Mouse (Mus musculus) midbrain, postnatal 0 days (tissue): ENCODE results near the gene 1700069L16Rik. TPM values are rescaled to one million over a fixed set of nuclear protein-coding genes. Genes with fewer than 3 reads are reported as not detected.
A peak's percentile ranks its signal among the peaks of the same experiment; 100 is the strongest.

Experiments used
- ATAC-seq: fragments of 200-750 bp; cut with Nextera tagmentation; 2 replicates; pipeline ENCODE4 v1.8.0; 2017; ENCODE audit warnings: moderate number of reproducible peaks, mild to moderate bottlenecking, moderate TSS enrichment, moderate library complexity; ENCODE audit not compliant: low FRiP score
- DNase-seq: peaks from one replicate; pipeline ENCODE4 v3.0.0-alpha.2; 2015; ENCODE audit warnings: low spot score
- H3K27ac ChIP-seq: fragments of 300-500 bp; sonication (generic); 2 replicates; pipeline ENCODE4 v1.5.1; 2014; ENCODE audit warnings: low read depth, mild to moderate bottlenecking, low read length, mixed read lengths
- H3K27me3 ChIP-seq: fragments of 300-500 bp; sonication (generic); 2 replicates; pipeline ENCODE4 v1.6.1; 2014; ENCODE audit warnings: low read length, control low read depth, mixed read lengths; ENCODE audit not compliant: insufficient read depth
- H3K36me3 ChIP-seq: fragments of 300-500 bp; sonication (generic); 2 replicates; pipeline ENCODE4 v1.6.1; 2014; ENCODE audit warnings: low read length, control low read depth, mixed read lengths; ENCODE audit not compliant: insufficient read depth
- H3K4me1 ChIP-seq: fragments of 300-500 bp; sonication (generic); 2 replicates; pipeline ENCODE4 v1.6.1; 2014; ENCODE audit warnings: mild to moderate bottlenecking, control low read depth, antibody characterized with exemption, low read length, mixed read lengths; ENCODE audit not compliant: insufficient read depth
- H3K4me2 ChIP-seq: fragments of 300-500 bp; sonication (generic); 2 replicates; pipeline ENCODE4 v1.6.1; 2014; ENCODE audit warnings: low read depth, mild to moderate bottlenecking, low read length, mixed read lengths; ENCODE audit not compliant: poor library complexity, severe bottlenecking
- H3K4me3 ChIP-seq: fragments of 300-500 bp; sonication (generic); 2 replicates; pipeline ENCODE4 v1.5.1; 2014; ENCODE audit warnings: low read depth, mild to moderate bottlenecking, low read length, moderate library complexity
- H3K9ac ChIP-seq: fragments of 300-500 bp; sonication (generic); replicated peaks from 2 replicates; pipeline ENCODE4 v1.6.1; 2014; ENCODE audit warnings: mild to moderate bottlenecking, low read length, moderate library complexity, mixed read lengths; ENCODE audit not compliant: poor library complexity, severe bottlenecking
- H3K9me3 ChIP-seq: fragments of 300-500 bp; sonication (generic); 2 replicates; pipeline ENCODE4 v1.6.1; 2016; ENCODE audit warnings: low read length, control low read depth
- CTCF ChIP-seq: IDR thresholded peaks from 2 replicates; pipeline ENCODE4 v1.5.1; 2016; ENCODE audit warnings: antibody characterized with exemption, mild to moderate bottlenecking
- WGBS: fragments of 180-500 bp; shearing (Covaris S2); extraction: QIAGEN DNeasy Blood & Tissue Kit; methylation state at CpG from one replicate; pipeline ENCODE4 v1.1.7; 2014; 5-methylcytosine and 5-hydroxymethylcytosine counted together
- polyA plus RNA-seq: library from polyadenylated mRNA; unstranded; fragments of >200 nt; fragmentation: Nextera tagmentation; extraction: Ambion mirVana; gene quantifications from 2 replicates; pipeline ENCODE4 v1.2.1, GENCODE M21; 2015
- total RNA-seq: library from RNA; depleted of rRNA; stranded (reverse); fragments of >200 nt; gene quantifications from 2 replicates; pipeline ENCODE4 v1.2.3, GENCODE M21; 2014

Gene 1700069L16Rik
- total and polyA plus RNA-seq, 2 experiments from 2014 or later = not detected

- Histone ChIP-seq H3K36me3 (no peaks in the 10 kb centered on the region), H3K4me3 (no peak overlapping the region), H3K9ac (no peak overlapping the region; the same call in 1 of the 2 replicates), H3K9me3 (no peaks in the 10 kb centered on the region), H3K27me3 (no peaks in the 10 kb centered on the region), H3K4me1 (peaks cover 13% of the 10 kb centered on the region; the same call in 1 of the 2 replicates), H3K4me2 (no peak overlapping the region), H3K27ac (peak overlapping the region; percentile 52)
- peak; percentile 69 for DNase-seq
- peak; percentile 11; the same call in 1 of the 2 replicates for ATAC-seq
- TF ChIP-seq CTCF = no peak; the same call in 1 of the 2 replicates
- WGBS = 44% methylated on average over 7 of the region's 7 CpGs
Measured at GRCm38 (mm10) chr5:113730641-113731121, 6.1 kb upstream of the 1700069L16Rik start.

- no peak for ATAC-seq
- Histone ChIP-seq H3K36me3 (no peaks in the 10 kb centered on the region), H3K9me3 (no peaks in the 10 kb centered on the region), H3K4me1 (peaks cover 13% of the 10 kb centered on the region; the same call in 1 of the 2 replicates), H3K27me3 (no peaks in the 10 kb centered on the region), H3K4me3 (no peak overlapping the region), H3K27ac (no peak overlapping the region), H3K4me2 (no peak overlapping the region), H3K9ac (no peak overlapping the region)
- TF ChIP-seq CTCF = no peak
- DNase-seq = no peak
- 89% methylated on average over 7 of the region's 7 CpGs for WGBS
Measured at GRCm38 (mm10) chr5:113728691-113729090, 4.1 kb upstream of the 1700069L16Rik start.

GRCm38 (mm10) chr5:113728011-113728410 lies 3.4 kb upstream of the 1700069L16Rik start:
- Histone ChIP-seq H3K36me3 (no peaks in the 10 kb centered on the region), H3K4me3 (no peak overlapping the region), H3K27me3 (no peaks in the 10 kb centered on the region), H3K4me2 (no peak overlapping the region), H3K4me1 (peaks cover 13% of the 10 kb centered on the region; the same call in 1 of the 2 replicates), H3K9me3 (no peaks in the 10 kb centered on the region), H3K9ac (no peak overlapping the region), H3K27ac (no peak overlapping the region)
- DNase-seq (no peak), ATAC-seq (no peak)
- 86% methylated on average over 7 of the region's 7 CpGs for WGBS
- no peak for TF ChIP-seq CTCF

GRCm38 (mm10) chr5:113727238-113727637 lies 2.7 kb upstream of the 1700069L16Rik start:
- DNase-seq (no peak), ATAC-seq (no peak)
- H3K27ac ChIP-seq = no peak overlapping the region
- H3K27me3 ChIP-seq = no peaks in the 10 kb centered on the region
- H3K4me1 ChIP-seq = peaks cover 13% of the 10 kb centered on the region; the same call in 1 of the 2 replicates
- 71% methylated on average over 12 of the region's 12 CpGs for whole genome bisulfite sequencing
- H3K4me3 ChIP-seq = no peak overlapping the region
- H3K4me2 ChIP-seq = no peak overlapping the region
- TF ChIP-seq CTCF = no peak
- H3K9ac ChIP-seq = no peak overlapping the region
- H3K9me3 ChIP-seq = no peaks in the 10 kb centered on the region
- H3K36me3 ChIP-seq = no peaks in the 10 kb centered on the region

- Histone ChIP-seq H3K9ac (no peak overlapping the region), H3K27ac (no peak overlapping the region), H3K4me2 (no peak overlapping the region), H3K27me3 (no peaks in the 10 kb centered on the region), H3K4me3 (no peak overlapping the region), H3K9me3 (no peaks in the 10 kb centered on the region), H3K4me1 (peaks cover 13% of the 10 kb centered on the region; the same call in 1 of the 2 replicates), H3K36me3 (no peaks in the 10 kb centered on the region)
- ATAC-seq = no peak
- 77% methylated on average over 6 of the region's 6 CpGs for WGBS
- TF ChIP-seq CTCF = no peak
- no peak for DNase-seq
Measured at GRCm38 (mm10) chr5:113726618-113727017, 2.0 kb upstream of the 1700069L16Rik start.

- no peaks in the 10 kb centered on the region for H3K27me3 ChIP-seq
- no peak overlapping the region for H3K4me3 ChIP-seq
- 64% methylated on average over 12 of the region's 12 CpGs for WGBS
- ATAC-seq (no peak), DNase-seq (no peak)
- H3K4me2 ChIP-seq = no peak overlapping the region
- TF ChIP-seq CTCF = no peak
- no peaks in the 10 kb centered on the region for H3K9me3 ChIP-seq
- H3K36me3 ChIP-seq = no peaks in the 10 kb centered on the region
- H3K4me1 ChIP-seq = peaks cover 4% of the 10 kb centered on the region; the same call in 1 of the 2 replicates
- H3K9ac ChIP-seq = no peak overlapping the region
- no peak overlapping the region for H3K27ac ChIP-seq
Measured at GRCm38 (mm10) chr5:113725417-113725816, 845 bp upstream of the 1700069L16Rik start.
